Mouse (Mus musculus) megakaryocyte, embryonic 14.5 days (primary cell): ENCODE measurements around the gene Heca.

ENCODE experiments used
- FLI1 ChIP-seq: IDR thresholded peaks from 2 replicates; pipeline ENCODE4 v1.6.1; 2012; ENCODE audit warnings: low read length, inconsistent platforms, mixed read lengths
- GATA1 ChIP-seq: IDR thresholded peaks from 3 replicates; pipeline ENCODE4 v1.6.1; 2012; ENCODE audit warnings: mixed read lengths, low read length, inconsistent platforms, borderline replicate concordance

DNA sequence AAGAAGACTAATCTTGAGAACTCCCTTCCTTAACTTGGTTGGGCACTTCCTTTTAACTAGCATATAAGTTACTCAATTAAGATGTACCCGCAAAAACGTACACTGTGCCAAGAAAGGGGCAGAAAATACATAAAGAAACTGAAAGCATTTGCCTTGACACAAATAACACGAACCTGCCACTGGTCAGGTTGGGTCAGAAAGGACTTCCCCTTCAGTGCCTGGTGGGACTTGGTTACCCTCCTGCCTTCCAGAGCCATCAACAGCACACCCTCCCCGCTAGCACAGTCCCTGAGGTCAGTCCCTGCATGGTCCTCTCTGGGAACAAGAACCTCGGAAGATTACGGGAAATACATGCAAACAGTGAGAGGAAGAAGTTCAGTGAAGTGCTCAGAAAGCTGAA is 41.3 kb upstream of the Heca start:
- TF ChIP-seq GATA1 (no peak), FLI1 (no peak)
